Mouse (Mus musculus) left cerebral cortex, postnatal 36 days (tissue): ENCODE data around the gene Fam205c. TPM values are rescaled to one million over a fixed set of nuclear protein-coding genes. Genes with fewer than 3 reads are reported as not detected.
A peak's percentile ranks its signal among the peaks of the same experiment; 100 is the strongest.

Experiments
- DNase-seq, 2 experiments: peaks; one replicate each; pipeline ENCODE4 v3.0.0; 2021 to 2022; ENCODE audit warnings: low spot score in 2 of 2, mixed read lengths in 1 of 2
- intact Hi-C: fragments of 180-260 bp; cut with DNase I; formaldehyde crosslinking; loops from one replicate; pipeline ENCODE4 v1.15.1; 2025
- total RNA-seq, 2 experiments: library from RNA; stranded (reverse); gene quantifications; 2 replicates each; pipeline ENCODE4 v1.2.3; 2021

The Fam205c gene
- total RNA-seq = 1 to 10 TPM; 1.2 to 2.0 TPM

GRCm38 (mm10) chr4:42874134-42874533 is at the start of gene Fam205c:
Fam205c (minus strand) TSS chr4:42874234.
- intact Hi-C loops = no loop called here
- no peak for DNase-seq

GRCm38 (mm10) chr4:42922461-42922860 is 48.4 kb upstream of the Fam205c start:
- intact Hi-C loops = loop anchor here (5.0 kb wide), 1 partner anchor 35 kb away; no protein-coding TSS in a partner anchor
- DNase-seq = peak in 1 of 2 experiments; percentile 14

GRCm38 (mm10) chr4:42922056-42922455 is 48.0 kb upstream of the Fam205c start:
- DNase-seq = peak in 1 of 2 experiments; percentile 46
- intact Hi-C loops = loop anchor here (5.0 kb wide), 1 partner anchor 35 kb away; no protein-coding TSS in a partner anchor

- intact Hi-C loops = loop anchor here (5.0 kb wide), 1 partner anchor 34 kb away; no protein-coding TSS in a partner anchor
- DNase-seq = peak; percentile 40 to 53
These were observed 47.5 kb upstream of the Fam205c start for GRCm38 (mm10) chr4:42921536-42921935.

- intact Hi-C loops = loop anchor here (5.0 kb wide), 1 partner anchor 33 kb away; no protein-coding TSS in a partner anchor
- DNase-seq = peak; percentile 12 to 17
These were observed 46.7 kb upstream of the Fam205c start for GRCm38 (mm10) chr4:42920726-42921125.

- DNase-seq = peak; percentile 40 to 66
These were observed 43.4 kb upstream of the Fam205c start for GRCm38 (mm10) chr4:42917402-42917774.

GRCm38 (mm10) chr4:42916617-42917401 is 42.8 kb upstream of the Fam205c start, which contains the start of gene Phf24:
Phf24 (plus strand) TSS chr4:42916660.
- DNase-seq = peak; percentile 55 to 70
- intact Hi-C loops = loop anchor here (1.0 to 5.0 kb wide), 2 partner anchors 32 to 40 kb away; partner anchors contain the start of gene Dnajb5

More at GRCm38 (mm10) chr4:42917402-42917774, 43.4 kb upstream of the Fam205c start:
- intact Hi-C loops = loop anchor here (1.0 to 5.0 kb wide), 2 partner anchors 32 to 40 kb away; partner anchors contain the start of gene Dnajb5

GRCm38 (mm10) chr4:42915966-42916365 is 41.9 kb upstream of the Fam205c start:
- intact Hi-C loops = loop anchor here (5.0 kb wide), 1 partner anchor 39 kb away; no protein-coding TSS in a partner anchor
- peak in 1 of 2 experiments; percentile 6 for DNase-seq

GRCm38 (mm10) chr4:42915311-42915710 is 41.3 kb upstream of the Fam205c start:
- DNase-seq = no peak
- intact Hi-C loops = loop anchor here (5.0 kb wide), 1 partner anchor 38 kb away; no protein-coding TSS in a partner anchor

- intact Hi-C loops = no loop called here
These were observed 39.4 kb upstream of the Fam205c start for GRCm38 (mm10) chr4:42913391-42913790.

GRCm38 (mm10) chr4:42904966-42905365 is 30.9 kb upstream of the Fam205c start:
- no peak for DNase-seq
- intact Hi-C loops = no loop called here

More at GRCm38 (mm10) chr4:42913391-42913790, 39.4 kb upstream of the Fam205c start:
- DNase-seq = peak in 1 of 2 experiments; percentile 2

- DNase-seq = no peak
- intact Hi-C loops = no loop called here
These were observed 30.5 kb upstream of the Fam205c start for GRCm38 (mm10) chr4:42904523-42904922.

GRCm38 (mm10) chr4:42903942-42904341 is 29.9 kb upstream of the Fam205c start:
- intact Hi-C loops = no loop called here
- no peak for DNase-seq

GRCm38 (mm10) chr4:42902730-42903129 is 28.7 kb upstream of the Fam205c start:
- DNase-seq = no peak

GRCm38 (mm10) chr4:42902174-42902573 is 28.1 kb upstream of the Fam205c start:
- peak in 1 of 2 experiments; percentile 3 for DNase-seq
- intact Hi-C loops = no loop called here

More at GRCm38 (mm10) chr4:42902730-42903129, 28.7 kb upstream of the Fam205c start:
- intact Hi-C loops = no loop called here

- peak; percentile 64 to 67 for DNase-seq
- intact Hi-C loops = no loop called here
These were observed 26.8 kb upstream of the Fam205c start for GRCm38 (mm10) chr4:42900878-42901277.

- DNase-seq = no peak
- intact Hi-C loops = no loop called here
These were observed 24.9 kb upstream of the Fam205c start for GRCm38 (mm10) chr4:42898914-42899313.

GRCm38 (mm10) chr4:42895118-42895517 is 21.1 kb upstream of the Fam205c start:
- DNase-seq = no peak
- intact Hi-C loops = no loop called here

- intact Hi-C loops = no loop called here
- DNase-seq = no peak
These were observed 17.1 kb upstream of the Fam205c start for GRCm38 (mm10) chr4:42891176-42891575.

- DNase-seq = no peak
- intact Hi-C loops = loop anchor here (5.0 kb wide), 1 partner anchor 33 kb away; no protein-coding TSS in a partner anchor
These were observed 14.8 kb upstream of the Fam205c start for GRCm38 (mm10) chr4:42888806-42889205.
